Mouse (Mus musculus) CH12.LX (cell line): ENCODE data around the gene Rfx2. TPM values are rescaled to one million over a fixed set of nuclear protein-coding genes. Genes with fewer than 3 reads are reported as not detected.

Source experiments
- DNase-seq: peaks from one replicate; pipeline ENCODE4 v3.0.0-alpha.2; 2013; ENCODE audit errors: extremely low read depth
- H3K27ac ChIP-seq: 2 replicates; pipeline ENCODE4 v1.5.1; 2012; ENCODE audit warnings: low read depth, mild to moderate bottlenecking, control low read depth, moderate library complexity; ENCODE audit not compliant: insufficient read depth
- H3K27me3 ChIP-seq: replicated peaks from 2 replicates; pipeline ENCODE3; 2012; ENCODE audit warnings: inconsistent platforms
- H3K36me3 ChIP-seq, 2 experiments: replicated peaks in 1 of 2; 2 replicates each; pipeline versions ENCODE3 to v1.6.1; 2012; ENCODE audit warnings: inconsistent platforms in 1 of 2, low read length in 1 of 2, mild to moderate bottlenecking in 1 of 2, mixed read lengths in 1 of 2, moderate library complexity in 1 of 2; ENCODE audit not compliant: control insufficient read depth in 1 of 2, insufficient read depth in 1 of 2
- H3K4me1 ChIP-seq, 2 experiments: 2 replicates each; pipeline ENCODE4 v1.6.1; 2012; ENCODE audit warnings: inconsistent platforms in 1 of 2, moderate library complexity in 1 of 2; ENCODE audit not compliant: insufficient read depth in 2 of 2, control insufficient read depth in 1 of 2
- H3K4me2 ChIP-seq: 2 replicates; pipeline ENCODE4 v1.6.1; 2012; ENCODE audit warnings: low read depth, mild to moderate bottlenecking, control low read depth; ENCODE audit not compliant: poor library complexity, insufficient read depth, severe bottlenecking
- H3K4me3 ChIP-seq, 3 experiments: fragments of 150-350 bp in 1 of 3; sonication (generic) in 1 of 3; replicated peaks in 1 of 3; 2 replicates each; pipeline versions ENCODE3 to v1.5.1; 2011 to 2012; ENCODE audit warnings: low read depth in 2 of 3, low read length in 2 of 3, mild to moderate bottlenecking in 2 of 3, moderate library complexity in 2 of 3, control low read depth in 1 of 3, improper control_type of control experiment in 1 of 3, inconsistent platforms in 1 of 3, mixed read lengths in 1 of 3; ENCODE audit not compliant: poor library complexity in 1 of 3
- H3K79me2 ChIP-seq: replicated peaks from 2 replicates; pipeline ENCODE4 v1.6.1; 2012; ENCODE audit warnings: mild to moderate bottlenecking, moderate library complexity; ENCODE audit not compliant: control insufficient read depth, poor library complexity, insufficient read depth, severe bottlenecking; ENCODE audit errors: extremely low read depth
- H3K9ac ChIP-seq: 2 replicates; pipeline ENCODE4 v1.6.1; 2012; ENCODE audit warnings: low read depth, mild to moderate bottlenecking, control low read depth, moderate library complexity; ENCODE audit not compliant: insufficient read depth
- H3K9me3 ChIP-seq: replicated peaks from 2 replicates; pipeline ENCODE3; 2012; ENCODE audit warnings: low read length, inconsistent platforms, mixed read lengths
- CHD2 ChIP-seq: IDR thresholded peaks from 2 replicates; pipeline ENCODE4 v1.6.1; 2011; ENCODE audit warnings: low read length, improper control_type of control experiment
- ELF1 ChIP-seq: IDR thresholded peaks from 2 replicates; pipeline ENCODE4 v1.6.1; 2014; ENCODE audit warnings: low read depth, mild to moderate bottlenecking, inconsistent platforms, low read length, improper control_type of control experiment
- EP300 ChIP-seq: IDR thresholded peaks from 2 replicates; pipeline ENCODE4 v1.6.1; 2011; ENCODE audit warnings: low read length, improper control_type of control experiment
- GABPA ChIP-seq: IDR thresholded peaks from 2 replicates; pipeline ENCODE4 v1.6.1; 2012; ENCODE audit warnings: low read depth, low read length, improper control_type of control experiment, inconsistent platforms; ENCODE audit not compliant: insufficient replicate concordance
- HCFC1 ChIP-seq: IDR thresholded peaks from 2 replicates; pipeline ENCODE4 v1.6.1; 2012; ENCODE audit warnings: low read depth, mild to moderate bottlenecking, inconsistent platforms, low read length, improper control_type of control experiment
- IRF4 ChIP-seq: IDR thresholded peaks from 2 replicates; pipeline ENCODE4 v1.6.1; 2014; ENCODE audit warnings: low read depth, mild to moderate bottlenecking, inconsistent platforms, low read length, improper control_type of control experiment
- JUN ChIP-seq: IDR thresholded peaks from 2 replicates; pipeline ENCODE4 v1.6.1; 2011; ENCODE audit warnings: low read depth, mild to moderate bottlenecking, low read length, improper control_type of control experiment, moderate library complexity; ENCODE audit not compliant: insufficient read depth
- JUND ChIP-seq: conservative IDR thresholded peaks from 2 replicates; pipeline ENCODE4 v1.6.1; 2011; ENCODE audit warnings: low read depth, low read length, improper control_type of control experiment
- KAT2A ChIP-seq: IDR thresholded peaks from 2 replicates; pipeline ENCODE4 v1.6.1; 2012; ENCODE audit warnings: low read length, improper control_type of control experiment, inconsistent platforms; ENCODE audit not compliant: insufficient replicate concordance
- MAFK ChIP-seq: IDR thresholded peaks from 2 replicates; pipeline ENCODE4 v1.6.1; 2011; ENCODE audit warnings: low read length, improper control_type of control experiment; ENCODE audit not compliant: insufficient replicate concordance
- MAX ChIP-seq: IDR thresholded peaks from 2 replicates; pipeline ENCODE4 v1.6.1; 2011; ENCODE audit warnings: low read length, improper control_type of control experiment
- MYC ChIP-seq: IDR thresholded peaks from 2 replicates; pipeline ENCODE4 v1.6.1; 2011; ENCODE audit warnings: low read depth, mild to moderate bottlenecking, improper control_type of control experiment, low read length
- NELFE ChIP-seq: IDR thresholded peaks from 2 replicates; pipeline ENCODE4 v1.6.1; 2011; ENCODE audit warnings: low read depth, low read length, improper control_type of control experiment
- NRF1 ChIP-seq: IDR thresholded peaks from 2 replicates; pipeline ENCODE4 v1.6.1; 2014; ENCODE audit warnings: low read depth, mild to moderate bottlenecking, inconsistent platforms, low read length, improper control_type of control experiment, moderate library complexity
- PAX5 ChIP-seq: IDR thresholded peaks from 2 replicates; pipeline ENCODE4 v1.6.1; 2012; ENCODE audit warnings: low read length, inconsistent platforms, mixed read lengths
- POLR2AphosphoS2 ChIP-seq: IDR thresholded peaks from 2 replicates; pipeline ENCODE4 v1.6.1; 2011; ENCODE audit warnings: low read depth, low read length, improper control_type of control experiment
- RAD21 ChIP-seq: IDR thresholded peaks from 2 replicates; pipeline ENCODE4 v1.6.1; 2011; ENCODE audit warnings: low read depth, mild to moderate bottlenecking, low read length, improper control_type of control experiment, moderate library complexity
- RCOR1 ChIP-seq: conservative IDR thresholded peaks from 2 replicates; pipeline ENCODE4 v1.6.1; 2012; ENCODE audit warnings: low read depth, mild to moderate bottlenecking, inconsistent platforms, low read length, improper control_type of control experiment
- SIN3A ChIP-seq: IDR thresholded peaks from 2 replicates; pipeline ENCODE4 v1.6.1; 2012; ENCODE audit warnings: low read length, improper control_type of control experiment, inconsistent platforms
- TBP ChIP-seq: conservative IDR thresholded peaks from 2 replicates; pipeline ENCODE4 v1.6.1; 2011; ENCODE audit warnings: low read depth, low read length, improper control_type of control experiment
- USF1 ChIP-seq: IDR thresholded peaks from 2 replicates; pipeline ENCODE4 v1.6.1; 2014; ENCODE audit warnings: low read depth, mild to moderate bottlenecking, inconsistent platforms, low read length, improper control_type of control experiment
- ZKSCAN1 ChIP-seq: IDR thresholded peaks from 2 replicates; pipeline ENCODE4 v1.6.1; 2012; ENCODE audit warnings: low read depth, inconsistent platforms, low read length, improper control_type of control experiment, borderline replicate concordance
- ZNF384 ChIP-seq: IDR thresholded peaks from 2 replicates; pipeline ENCODE4 v1.6.1; 2012; ENCODE audit warnings: low read depth, low read length, improper control_type of control experiment, inconsistent platforms
- dilution Hi-C: fragments of 300-500 bp; cut with MboI; formaldehyde crosslinking; loops from 2 replicates; pipeline ENCODE4 v1.14.3; 2020; ENCODE audit warnings: low sequenced_read_pairs; ENCODE audit not compliant: extremely low pct_unique_long_range_greater_than_20kb, extremely low pct_ligation_motif_present
- in situ Hi-C: fragments of 300-500 bp; cut with MboI; formaldehyde crosslinking; loops from 3 replicates; pipeline ENCODE4 v1.14.3; 2019; ENCODE audit warnings: low sequenced_read_pairs, low pct_ligation_motif_present, low pct_unique_long_range_greater_than_20kb, mixed read lengths
- polyA plus RNA-seq: library from polyadenylated mRNA; unstranded; fragments of >175 nt; gene quantifications from 2 replicates; pipeline ENCODE4 v1.2.1, GENCODE M21; 2012; ENCODE audit warnings: low read depth; ENCODE audit not compliant: insufficient read length
- total RNA-seq, 2 experiments: library from RNA; depleted of rRNA; stranded (reverse); fragments of 300-350 nt in 1 of 2; fragments of >200 nt in 1 of 2; gene quantifications; 2 replicates each; pipeline ENCODE4 v1.2.3; 2012 to 2014

Gene Rfx2
- total and polyA plus RNA-seq, 3 experiments, result 0.16 to 1.1 (median 0.34) TPM

DNA sequence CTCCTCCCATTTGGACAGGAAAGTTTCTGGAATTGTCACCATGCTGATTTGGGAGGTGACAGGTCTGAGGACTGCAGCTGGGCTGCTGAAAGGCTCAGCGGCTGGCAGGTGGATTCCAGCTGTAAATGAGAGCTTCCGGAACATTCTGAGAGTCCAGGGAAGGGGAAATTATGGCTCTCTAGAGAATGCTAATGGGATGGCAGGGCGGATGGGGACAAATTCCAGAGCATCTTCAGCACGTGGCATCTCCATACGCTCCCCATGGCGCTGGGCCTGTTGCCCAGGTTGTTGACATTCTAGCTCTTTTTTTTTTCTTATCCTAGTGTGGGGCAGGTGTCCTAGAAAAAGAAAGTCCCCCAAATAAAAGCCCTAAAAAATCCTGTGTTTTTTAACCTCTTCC lies 101.7 kb downstream of the Rfx2 start:
- Histone ChIP-seq H3K27ac (no peak overlapping the region), H3K4me1 (peaks cover 6 to 24% of the 10 kb centered on the region in 2 experiments), H3K27me3 (peaks cover 46% of the 10 kb centered on the region), H3K9ac (no peak overlapping the region), H3K79me2 (no peaks in the 10 kb centered on the region), H3K4me3 (no peak overlapping the region), H3K9me3 (no peaks in the 10 kb centered on the region), H3K36me3 (peaks cover 0 to 6% of the 10 kb centered on the region in 2 experiments), H3K4me2 (no peak overlapping the region)
- dilution Hi-C loops (no loop called here), in situ Hi-C loops (no loop called here)
- DNase-seq, result no peak
- no peak for TF ChIP-seq ZKSCAN1
- no peak for TF ChIP-seq IRF4
- no peak for TF ChIP-seq ELF1
- no peak for TF ChIP-seq EP300
- TF ChIP-seq HCFC1, result no peak
- no peak for TF ChIP-seq MAFK
- no peak for TF ChIP-seq KAT2A
- TF ChIP-seq POLR2AphosphoS2, result no peak
- no peak for TF ChIP-seq CHD2
- TF ChIP-seq TBP, result no peak
- TF ChIP-seq SIN3A, result no peak
- no peak for TF ChIP-seq RCOR1
- TF ChIP-seq JUND, result no peak
- no peak for TF ChIP-seq RAD21
- no peak for TF ChIP-seq NRF1
- TF ChIP-seq MYC, result no peak
- no peak for TF ChIP-seq USF1
- no peak for TF ChIP-seq PAX5
- no peak for TF ChIP-seq GABPA

- no peaks in the 10 kb centered on the region for H3K79me2 ChIP-seq
- in situ Hi-C loops, result no loop called here
- H3K27me3 ChIP-seq, result peaks cover 36% of the 10 kb centered on the region
- H3K4me2 ChIP-seq, result 0 out of 2 replicates have a peak overlapping the region, but pooled peaks have one; percentile 5
- no peak overlapping the region for H3K4me3 ChIP-seq
- DNase-seq, result no peak
- no peak overlapping the region for H3K27ac ChIP-seq
- peaks cover 6 to 24% of the 10 kb centered on the region in 2 experiments for H3K4me1 ChIP-seq
- dilution Hi-C loops, result no loop called here
- H3K9ac ChIP-seq, result no peak overlapping the region
- H3K36me3 ChIP-seq, result peaks cover 5 to 16% of the 10 kb centered on the region in 2 experiments
- H3K9me3 ChIP-seq, result no peaks in the 10 kb centered on the region
- TF ChIP-seq JUN (no peak), MAX (no peak), ZNF384 (no peak), POLR2AphosphoS2 (no peak), NELFE (no peak), RAD21 (no peak), USF1 (no peak), IRF4 (no peak)
Observed at GRCm38 (mm10) chr17:56728117-56728516, 102.7 kb downstream of the Rfx2 start.
